Mouse (Mus musculus): ENCODE measurements around the gene Plxnc1. TPM values are rescaled to one million over a fixed set of nuclear protein-coding genes. Genes with fewer than 3 reads are reported as not detected.

The Plxnc1 gene
- polyA plus RNA-seq, 1 experiment from 2014 or later = 1.8 TPM

GRCm38 (mm10) chr10:94917990-94918389 lies 26.6 kb downstream of the Plxnc1 start:
- Histone ChIP-seq H3K9ac (no peak overlapping the region), H3K4me1 (peaks cover 3% of the 10 kb centered on the region; the same call in 1 of the 2 replicates), H3K27me3 (no peaks in the 10 kb centered on the region), H3K27ac (no peak overlapping the region), H3K4me2 (no peak overlapping the region), H3K9me3 (no peaks in the 10 kb centered on the region), H3K4me3 (no peak overlapping the region), H3K36me3 (no peaks in the 10 kb centered on the region)
- WGBS = 47% methylated on average over 2 of the region's 2 CpGs
- no peak for ATAC-seq (ENCODE audit: insufficient number of reproducible peaks, low FRiP score, low TSS enrichment, low read depth)

GRCm38 (mm10) chr10:94917354-94917753 lies 27.3 kb downstream of the Plxnc1 start:
- WGBS = 42% methylated on average over 4 of the region's 4 CpGs
- H3K4me2 ChIP-seq = no peak overlapping the region
- no peaks in the 10 kb centered on the region for H3K9me3 ChIP-seq
- H3K27me3 ChIP-seq = no peaks in the 10 kb centered on the region
- peaks cover 3% of the 10 kb centered on the region; the same call in 1 of the 2 replicates for H3K4me1 ChIP-seq
- H3K9ac ChIP-seq = no peak overlapping the region
- no peak overlapping the region for H3K4me3 ChIP-seq
- no peak for ATAC-seq (ENCODE audit: insufficient number of reproducible peaks, low FRiP score, low TSS enrichment, low read depth)
- no peak overlapping the region for H3K27ac ChIP-seq
- no peaks in the 10 kb centered on the region for H3K36me3 ChIP-seq

GRCm38 (mm10) chr10:94916610-94917009 lies 28.0 kb downstream of the Plxnc1 start:
- WGBS = 82% methylated on average over 7 of the region's 7 CpGs
- Histone ChIP-seq H3K27ac (no peak overlapping the region), H3K36me3 (no peaks in the 10 kb centered on the region), H3K4me1 (peaks cover 3% of the 10 kb centered on the region; the same call in 1 of the 2 replicates), H3K27me3 (no peaks in the 10 kb centered on the region), H3K9ac (no peak overlapping the region), H3K4me3 (no peak overlapping the region), H3K9me3 (no peaks in the 10 kb centered on the region), H3K4me2 (no peak overlapping the region)
- ATAC-seq (ENCODE audit: insufficient number of reproducible peaks, low FRiP score, low TSS enrichment, low read depth) = no peak

DNA sequence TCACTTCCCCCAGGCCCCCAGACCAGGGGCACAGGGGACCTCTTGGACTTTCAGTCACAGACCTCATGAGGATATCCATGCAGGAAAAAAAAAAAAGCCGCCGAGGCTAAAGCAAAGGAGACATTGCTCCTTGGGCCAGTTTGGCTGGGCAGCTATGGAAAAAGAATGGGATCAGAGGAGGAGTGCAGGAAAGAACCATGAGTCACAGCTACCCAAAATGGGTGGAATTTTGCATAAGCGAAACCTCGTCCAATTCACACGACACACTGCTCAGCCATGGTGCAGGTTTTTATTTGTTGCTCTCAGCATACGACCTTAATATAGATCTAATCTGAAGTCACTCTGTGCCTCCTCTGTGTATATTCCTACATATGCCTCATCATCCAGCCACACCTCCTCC lies 28.9 kb downstream of the Plxnc1 start:
- H3K4me1 ChIP-seq = peaks cover 3% of the 10 kb centered on the region; the same call in 1 of the 2 replicates
- WGBS = 89% methylated on average over 6 of the region's 6 CpGs
- H3K27me3 ChIP-seq = no peaks in the 10 kb centered on the region
- H3K4me3 ChIP-seq = no peak overlapping the region
- H3K27ac ChIP-seq = no peak overlapping the region
- H3K36me3 ChIP-seq = no peaks in the 10 kb centered on the region
- H3K4me2 ChIP-seq = no peak overlapping the region
- no peak overlapping the region for H3K9ac ChIP-seq
- no peaks in the 10 kb centered on the region for H3K9me3 ChIP-seq
- ATAC-seq (ENCODE audit: insufficient number of reproducible peaks, low FRiP score, low TSS enrichment, low read depth) = no peak

GRCm38 (mm10) chr10:94914081-94914480 lies 30.6 kb downstream of the Plxnc1 start:
- Histone ChIP-seq H3K27ac (no peak overlapping the region), H3K27me3 (no peaks in the 10 kb centered on the region), H3K4me2 (no peak overlapping the region), H3K36me3 (no peaks in the 10 kb centered on the region), H3K9ac (no peak overlapping the region), H3K9me3 (no peaks in the 10 kb centered on the region), H3K4me1 (peaks cover 3% of the 10 kb centered on the region; the same call in 1 of the 2 replicates), H3K4me3 (no peak overlapping the region)
- WGBS = 90% methylated on average over 11 of the region's 11 CpGs
- ATAC-seq (ENCODE audit: insufficient number of reproducible peaks, low FRiP score, low TSS enrichment, low read depth) = no peak

DNA sequence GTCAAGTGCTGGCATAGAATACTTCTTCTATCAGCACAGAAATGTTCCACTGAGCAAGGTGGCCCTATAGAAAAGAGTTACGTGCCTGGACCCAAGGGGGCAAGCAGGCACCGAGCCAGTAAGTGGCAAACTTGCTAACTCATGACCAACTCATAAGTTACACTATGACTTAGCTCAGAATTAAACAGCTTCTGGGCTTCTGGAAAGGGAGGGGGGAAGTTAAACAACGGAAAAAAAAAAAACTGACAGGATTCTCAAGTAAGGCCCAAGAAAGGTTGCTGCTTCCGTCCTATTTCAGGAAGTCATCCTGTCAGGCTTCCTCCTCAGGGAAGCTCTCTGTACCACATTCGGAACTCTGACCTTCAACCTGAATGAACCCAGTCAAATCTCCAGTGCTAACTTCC lies 31.3 kb downstream of the Plxnc1 start:
- H3K4me1 ChIP-seq = peaks cover 3% of the 10 kb centered on the region; the same call in 1 of the 2 replicates
- H3K4me2 ChIP-seq = no peak overlapping the region
- H3K9me3 ChIP-seq = no peaks in the 10 kb centered on the region
- no peaks in the 10 kb centered on the region for H3K27me3 ChIP-seq
- 72% methylated on average over 5 of the region's 5 CpGs for WGBS
- no peaks in the 10 kb centered on the region for H3K36me3 ChIP-seq
- H3K4me3 ChIP-seq = no peak overlapping the region
- no peak overlapping the region for H3K9ac ChIP-seq
- ATAC-seq (ENCODE audit: insufficient number of reproducible peaks, low FRiP score, low TSS enrichment, low read depth) = no peak
- H3K27ac ChIP-seq = no peak overlapping the region

DNA sequence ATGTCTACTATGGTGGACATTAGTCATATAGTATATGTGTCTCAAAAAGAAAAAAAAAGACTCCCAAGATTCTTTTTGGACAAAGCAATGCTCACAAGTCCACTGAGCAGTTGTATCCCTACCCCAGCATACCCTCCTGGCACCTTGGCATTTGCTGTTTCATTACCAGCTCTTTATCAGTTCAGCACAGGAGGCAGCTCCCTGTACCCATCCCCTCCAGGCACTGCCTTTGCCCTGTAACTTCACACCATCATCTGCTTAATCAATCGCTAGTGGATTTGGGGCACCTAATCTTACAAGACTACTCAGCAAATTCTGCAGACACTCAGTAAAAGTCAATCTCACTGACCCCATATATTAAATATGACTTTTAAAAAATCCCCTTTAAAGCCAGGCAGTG lies 32.1 kb downstream of the Plxnc1 start:
- H3K36me3 ChIP-seq = no peaks in the 10 kb centered on the region
- H3K4me3 ChIP-seq = no peak overlapping the region
- H3K9ac ChIP-seq = no peak overlapping the region
- no peaks in the 10 kb centered on the region for H3K4me1 ChIP-seq
- ATAC-seq (ENCODE audit: insufficient number of reproducible peaks, low FRiP score, low TSS enrichment, low read depth) = no peak
- no peaks in the 10 kb centered on the region for H3K27me3 ChIP-seq
- 89% methylated on average over 1 of the region's 1 CpGs for whole genome bisulfite sequencing
- H3K4me2 ChIP-seq = no peak overlapping the region
- H3K27ac ChIP-seq = no peak overlapping the region
- H3K9me3 ChIP-seq = no peaks in the 10 kb centered on the region

- 90% methylated on average over 6 of the region's 6 CpGs for WGBS
- Histone ChIP-seq H3K27me3 (0 out of 2 replicates have a peak, but pooled peaks cover 3% of the 10 kb centered on the region), H3K4me1 (no peaks in the 10 kb centered on the region), H3K9me3 (no peaks in the 10 kb centered on the region), H3K4me3 (no peak overlapping the region), H3K9ac (no peak overlapping the region), H3K36me3 (no peaks in the 10 kb centered on the region), H3K4me2 (no peak overlapping the region), H3K27ac (no peak overlapping the region)
- ATAC-seq (ENCODE audit: insufficient number of reproducible peaks, low FRiP score, low TSS enrichment, low read depth) = no peak
Observed at GRCm38 (mm10) chr10:94911102-94911501, 33.5 kb downstream of the Plxnc1 start.

DNA sequence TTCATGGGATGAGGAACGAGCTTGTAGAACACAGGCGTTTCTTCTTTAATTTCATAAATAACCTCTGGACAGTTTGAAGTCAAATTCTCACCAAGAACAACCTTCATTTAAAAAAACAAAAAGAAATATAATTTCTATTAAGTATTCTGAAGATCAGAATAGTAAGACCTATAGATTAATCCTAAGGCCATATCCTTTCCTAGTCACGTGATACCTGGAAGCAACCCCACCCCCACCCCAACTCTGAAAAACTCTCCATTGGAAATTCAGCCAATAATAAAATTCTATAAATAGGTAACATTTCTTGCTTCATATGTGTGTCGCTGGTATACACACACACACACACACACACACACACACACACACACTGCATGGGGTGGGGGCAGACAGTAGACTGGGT lies 34.1 kb downstream of the Plxnc1 start:
- Histone ChIP-seq H3K27ac (no peak overlapping the region), H3K27me3 (0 out of 2 replicates have a peak, but pooled peaks cover 3% of the 10 kb centered on the region), H3K4me3 (no peak overlapping the region), H3K4me2 (no peak overlapping the region), H3K4me1 (0 out of 2 replicates have a peak, but pooled peaks cover 2% of the 10 kb centered on the region), H3K36me3 (no peaks in the 10 kb centered on the region), H3K9ac (no peak overlapping the region), H3K9me3 (no peaks in the 10 kb centered on the region)
- WGBS = 94% methylated on average over 4 of the region's 4 CpGs
- no peak for ATAC-seq (ENCODE audit: insufficient number of reproducible peaks, low FRiP score, low TSS enrichment, low read depth)

DNA sequence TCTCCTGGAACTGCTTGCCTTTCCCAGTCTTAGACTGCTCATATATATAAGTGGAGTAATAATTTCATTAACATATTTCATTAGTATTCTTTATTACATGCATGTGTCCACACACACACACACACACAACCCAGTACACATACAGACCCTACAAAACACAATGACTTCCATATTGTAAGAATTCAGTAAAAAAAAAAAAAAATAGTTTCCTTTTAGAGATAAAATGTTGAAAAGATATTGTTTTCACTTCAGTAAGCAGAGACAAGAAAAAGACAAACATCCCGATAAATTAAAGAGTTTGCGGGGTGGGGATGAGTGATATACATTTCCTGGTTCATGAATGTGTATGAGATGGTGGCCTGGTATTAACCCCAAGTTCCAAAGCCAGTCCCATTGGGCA lies 34.8 kb downstream of the Plxnc1 start:
- Histone ChIP-seq H3K36me3 (no peaks in the 10 kb centered on the region), H3K4me1 (0 out of 2 replicates have a peak, but pooled peaks cover 2% of the 10 kb centered on the region), H3K27me3 (0 out of 2 replicates have a peak, but pooled peaks cover 3% of the 10 kb centered on the region), H3K27ac (no peak overlapping the region), H3K4me3 (no peak overlapping the region), H3K9ac (no peak overlapping the region), H3K9me3 (no peaks in the 10 kb centered on the region), H3K4me2 (no peak overlapping the region)
- no peak for ATAC-seq (ENCODE audit: insufficient number of reproducible peaks, low FRiP score, low TSS enrichment, low read depth)
- 90% methylated on average over 2 of the region's 2 CpGs for WGBS

GRCm38 (mm10) chr10:94908976-94909717 lies 35.5 kb downstream of the Plxnc1 start:
- WGBS = 90% methylated on average over 11 of the region's 11 CpGs
- ATAC-seq (ENCODE audit: insufficient number of reproducible peaks, low FRiP score, low TSS enrichment, low read depth) = no peak
- no peak overlapping the region for H3K9ac ChIP-seq
- no peak overlapping the region for H3K27ac ChIP-seq
- no peaks in the 10 kb centered on the region for H3K9me3 ChIP-seq
- no peaks in the 10 kb centered on the region for H3K36me3 ChIP-seq
- 0 out of 2 replicates have a peak, but pooled peaks cover 2% of the 10 kb centered on the region for H3K4me1 ChIP-seq
- H3K4me2 ChIP-seq = no peak overlapping the region
- H3K4me3 ChIP-seq = no peak overlapping the region
- H3K27me3 ChIP-seq = 0 out of 2 replicates have a peak, but pooled peaks cover 3% of the 10 kb centered on the region

DNA sequence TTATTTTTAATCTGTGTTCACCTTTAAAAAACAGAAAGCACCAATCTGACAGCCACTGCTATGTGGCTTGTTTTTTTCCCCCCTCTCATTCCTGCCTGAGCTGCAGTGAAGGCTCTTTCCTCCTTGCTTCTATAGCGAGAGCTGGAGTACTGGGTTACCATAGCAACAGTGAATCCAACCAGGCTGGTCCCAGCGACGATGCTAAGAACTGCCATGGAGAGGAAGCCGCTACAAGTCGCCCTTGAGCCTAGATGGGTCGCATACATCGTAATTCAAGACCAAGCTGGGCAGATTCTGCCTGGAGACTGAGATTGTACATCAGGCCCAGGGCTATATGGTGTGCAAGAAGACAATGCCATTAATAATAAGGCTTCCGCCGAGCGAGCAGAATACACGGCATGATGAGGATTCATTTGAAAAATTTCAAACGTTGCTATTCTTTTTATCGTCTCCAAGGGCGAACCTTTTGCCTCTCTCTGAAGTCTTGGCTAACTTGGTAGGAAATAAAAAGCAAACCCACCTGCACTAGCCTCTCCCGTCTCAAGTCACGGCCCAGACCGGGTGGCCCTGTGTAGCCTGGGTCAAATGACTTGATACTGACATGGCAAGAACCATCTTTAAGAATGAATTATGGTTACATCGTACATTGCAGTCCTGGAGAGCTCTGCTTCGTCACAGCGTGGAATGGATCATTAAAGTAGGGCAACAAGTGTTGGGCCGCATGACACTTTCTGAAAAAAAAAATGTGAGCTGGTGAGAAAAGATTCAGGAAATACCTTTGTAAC lies 38.8 kb downstream of the Plxnc1 start:
- ATAC-seq (ENCODE audit: insufficient number of reproducible peaks, low FRiP score, low TSS enrichment, low read depth) = no peak
- H3K4me1 ChIP-seq = 0 out of 2 replicates have a peak, but pooled peaks cover 2% of the 10 kb centered on the region
- 0 out of 2 replicates have a peak, but pooled peaks cover 3% of the 10 kb centered on the region for H3K27me3 ChIP-seq
- H3K4me3 ChIP-seq = no peak overlapping the region
- 24% methylated on average over 21 of the region's 21 CpGs for WGBS
- no peaks in the 10 kb centered on the region for H3K36me3 ChIP-seq
- H3K9ac ChIP-seq = no peak overlapping the region
- H3K27ac ChIP-seq = no peak overlapping the region
- no peak overlapping the region for H3K4me2 ChIP-seq
- H3K9me3 ChIP-seq = no peaks in the 10 kb centered on the region
